Mouse (Mus musculus) cortical plate, adult 2 months (tissue): ENCODE results near the gene Syde1. TPM values are rescaled to one million over a fixed set of nuclear protein-coding genes. Genes with fewer than 3 reads are reported as not detected.
"Not testable (repeated sequence)": the region's sequence is repeated elsewhere in the genome, so short reads cannot be mapped to it uniquely, and the experiment has no call there.

ENCODE experiments used
- H3K27ac ChIP-seq: fragments of 200-500 bp; 2 replicates; pipeline ENCODE4 v1.5.1; 2012; ENCODE audit warnings: low read length, control low read depth, inconsistent platforms; ENCODE audit not compliant: insufficient read depth
- H3K4me1 ChIP-seq: fragments of 200-500 bp; 2 replicates; pipeline ENCODE4 v1.6.1; 2011; ENCODE audit warnings: low read length; ENCODE audit not compliant: control insufficient read depth, insufficient read depth
- H3K4me3 ChIP-seq: fragments of 200-500 bp; 2 replicates; pipeline ENCODE4 v1.5.1; 2011; ENCODE audit warnings: mild to moderate bottlenecking, low read length, control low read depth; ENCODE audit not compliant: insufficient read depth
- CTCF ChIP-seq: fragments of 200-500 bp; IDR thresholded peaks from 2 replicates; pipeline ENCODE4 v1.5.1; 2011; ENCODE audit warnings: mild to moderate bottlenecking, control low read depth, low read length; ENCODE audit not compliant: insufficient read depth; ENCODE audit errors: extremely low read depth
- POLR2A ChIP-seq: fragments of 200-500 bp; IDR thresholded peaks from 2 replicates; pipeline ENCODE4 v1.6.1; 2011; ENCODE audit warnings: mild to moderate bottlenecking, low read length, control low read depth; ENCODE audit not compliant: insufficient read depth; ENCODE audit errors: extremely low read depth
- polyA plus RNA-seq: library from polyadenylated mRNA; depleted of rRNA; stranded (reverse); fragments of >200 nt; gene quantifications from 2 replicates; pipeline ENCODE4 v1.2.3, GENCODE M21; 2012; rRNA removed

The Syde1 gene
- polyA plus RNA-seq: 8.9 and 9.3 TPM in 2 replicates

GRCm38 (mm10) chr10:78591406-78592328, at the start of gene Syde1:
Gene Syde1, minus strand, starts transcription at chr10:78591964.
- H3K4me3 ChIP-seq: peak within 1 kb of the TSS; percentile 50
- no peak for TF ChIP-seq CTCF
- H3K4me1 ChIP-seq: no peaks in the 10 kb centered on the region
- H3K27ac ChIP-seq: no peak within 1 kb of the TSS

GRCm38 (mm10) chr10:78632311-78632710, 40.5 kb upstream of the Syde1 start:
- TF ChIP-seq POLR2A (no peak), CTCF (peak; percentile 84)
- no peak overlapping the region for H3K27ac ChIP-seq
- no peak overlapping the region for H3K4me3 ChIP-seq
- no peaks in the 10 kb centered on the region for H3K4me1 ChIP-seq

DNA sequence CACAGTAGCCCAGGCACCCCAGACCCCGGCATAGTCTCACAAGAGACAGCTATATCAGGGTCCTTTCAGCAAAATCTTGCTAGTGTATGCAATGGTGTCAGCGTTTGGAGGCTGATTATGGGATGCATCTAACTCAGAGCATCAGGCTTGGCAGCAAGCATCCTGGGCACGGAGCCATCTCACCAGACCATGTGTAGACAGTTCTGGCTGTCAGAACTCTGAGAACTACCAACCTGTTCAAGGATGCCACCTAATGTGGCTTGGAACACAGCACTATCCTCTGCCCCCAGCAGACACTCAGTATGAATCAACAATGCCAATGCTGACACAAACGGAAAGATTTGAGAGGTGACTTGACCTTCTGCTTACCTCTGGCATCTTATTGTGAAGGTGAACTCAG, 38.4 kb upstream of the Syde1 start:
- no peak for TF ChIP-seq POLR2A
- TF ChIP-seq CTCF: no peak
- no peaks in the 10 kb centered on the region for H3K4me1 ChIP-seq
- no peak overlapping the region for H3K4me3 ChIP-seq
- H3K27ac ChIP-seq: no peak overlapping the region

- H3K4me1 ChIP-seq, H3K27ac ChIP-seq, H3K4me3 ChIP-seq: not testable (repeated sequence)
Observed at GRCm38 (mm10) chr10:78623143-78623542, 31.4 kb upstream of the Syde1 start.

- TF ChIP-seq POLR2A: no peak
- no peak for TF ChIP-seq CTCF
- no peak within 1 kb of the TSS for H3K4me3 ChIP-seq
- no peaks in the 10 kb centered on the region for H3K4me1 ChIP-seq
- H3K27ac ChIP-seq: no peak within 1 kb of the TSS
Observed at GRCm38 (mm10) chr10:78617974-78618373, 26.2 kb upstream of the Syde1 start, which contains the start of gene Olfr1357. Gene Olfr1357, minus strand, starts transcription at chr10:78618074.

- H3K27ac ChIP-seq: no peak overlapping the region
- no peak overlapping the region for H3K4me3 ChIP-seq
- TF ChIP-seq CTCF (no peak), POLR2A (no peak)
- H3K4me1 ChIP-seq: no peaks in the 10 kb centered on the region
Observed at GRCm38 (mm10) chr10:78607602-78608001, 15.8 kb upstream of the Syde1 start.

GRCm38 (mm10) chr10:78605080-78605479, 13.3 kb upstream of the Syde1 start:
- TF ChIP-seq POLR2A (no peak), CTCF (peak; percentile 66)
- Histone ChIP-seq H3K27ac (no peak overlapping the region), H3K4me3 (no peak overlapping the region), H3K4me1 (no peaks in the 10 kb centered on the region)

GRCm38 (mm10) chr10:78599865-78600264, 8.1 kb upstream of the Syde1 start:
- no peak for TF ChIP-seq POLR2A
- H3K4me3 ChIP-seq: no peak overlapping the region
- no peak overlapping the region for H3K27ac ChIP-seq
- no peaks in the 10 kb centered on the region for H3K4me1 ChIP-seq

- no peaks in the 10 kb centered on the region for H3K4me1 ChIP-seq
- no peak for TF ChIP-seq CTCF
- TF ChIP-seq POLR2A: no peak
- H3K4me3 ChIP-seq: no peak overlapping the region
- no peak overlapping the region for H3K27ac ChIP-seq
Observed at GRCm38 (mm10) chr10:78594566-78594965, 2.8 kb upstream of the Syde1 start.

DNA sequence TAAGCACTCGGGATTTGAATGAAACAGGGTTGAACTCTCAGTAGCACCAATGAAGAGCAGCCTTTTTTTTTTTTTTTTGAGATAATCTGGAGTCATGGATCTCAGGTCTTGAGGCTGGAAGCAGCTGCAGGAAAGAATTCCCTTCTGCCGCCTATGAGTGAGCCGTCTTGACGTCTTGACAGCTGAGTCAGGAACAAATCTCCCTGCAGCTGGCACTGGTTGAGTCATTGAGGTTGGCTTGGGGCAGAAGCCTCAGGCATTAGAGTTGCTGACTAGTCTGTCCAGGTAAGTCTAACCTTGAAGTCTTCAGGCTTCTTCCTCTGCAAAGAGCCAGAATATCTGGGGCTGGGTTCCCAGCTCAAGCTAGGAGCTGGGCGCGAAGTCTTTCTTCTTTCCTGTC, 2.4 kb upstream of the Syde1 start:
- H3K27ac ChIP-seq: no peak overlapping the region
- H3K4me1 ChIP-seq: no peaks in the 10 kb centered on the region
- H3K4me3 ChIP-seq: no peak overlapping the region
- TF ChIP-seq POLR2A (no peak), CTCF (no peak)
